Mouse (Mus musculus) testis, adult 2 months (tissue): Measurements from ENCODE around the gene Ctu2. TPM values are rescaled to one million over a fixed set of nuclear protein-coding genes. Genes with fewer than 3 reads are reported as not detected.

Experiments
- H3K27ac ChIP-seq: fragments of 200-500 bp; 2 replicates; pipeline ENCODE4 v1.5.1; 2012; ENCODE audit warnings: low read depth, low read length; ENCODE audit not compliant: control insufficient read depth, insufficient read depth
- H3K27me3 ChIP-seq: fragments of 200-500 bp; 2 replicates; pipeline ENCODE4 v1.6.1; 2012; ENCODE audit warnings: mild to moderate bottlenecking, low read length, moderate library complexity; ENCODE audit not compliant: control insufficient read depth, insufficient read depth
- H3K36me3 ChIP-seq: fragments of 200-500 bp; 2 replicates; pipeline ENCODE4 v1.6.1; 2012; ENCODE audit warnings: mild to moderate bottlenecking, low read length; ENCODE audit not compliant: control insufficient read depth, insufficient read depth
- H3K4me1 ChIP-seq: fragments of 200-500 bp; 2 replicates; pipeline ENCODE4 v1.6.1; 2012; ENCODE audit warnings: low read length; ENCODE audit not compliant: control insufficient read depth, insufficient read depth
- H3K4me3 ChIP-seq: fragments of 200-500 bp; 2 replicates; pipeline ENCODE4 v1.5.1; 2012; ENCODE audit warnings: low read depth, mild to moderate bottlenecking, low read length, moderate library complexity, mixed read lengths; ENCODE audit not compliant: control insufficient read depth
- CTCF ChIP-seq: fragments of 200-500 bp; IDR thresholded peaks from 2 replicates; pipeline ENCODE4 v1.5.1; 2012; ENCODE audit warnings: low read depth, mild to moderate bottlenecking, inconsistent platforms, low read length, moderate library complexity; ENCODE audit not compliant: control insufficient read depth, insufficient read depth, insufficient replicate concordance
- POLR2A ChIP-seq: fragments of 200-500 bp; IDR thresholded peaks from 2 replicates; pipeline ENCODE4 v1.6.1; 2012; ENCODE audit warnings: low read depth, mild to moderate bottlenecking, inconsistent platforms, low read length, moderate library complexity; ENCODE audit not compliant: control insufficient read depth
- polyA plus RNA-seq: library from polyadenylated mRNA; depleted of rRNA; stranded (reverse); fragments of >200 nt; gene quantifications from 2 replicates; pipeline ENCODE4 v1.2.3, GENCODE M21; 2012

Gene Ctu2
- polyA plus RNA-seq, 1 experiment, result 37.7 TPM

DNA sequence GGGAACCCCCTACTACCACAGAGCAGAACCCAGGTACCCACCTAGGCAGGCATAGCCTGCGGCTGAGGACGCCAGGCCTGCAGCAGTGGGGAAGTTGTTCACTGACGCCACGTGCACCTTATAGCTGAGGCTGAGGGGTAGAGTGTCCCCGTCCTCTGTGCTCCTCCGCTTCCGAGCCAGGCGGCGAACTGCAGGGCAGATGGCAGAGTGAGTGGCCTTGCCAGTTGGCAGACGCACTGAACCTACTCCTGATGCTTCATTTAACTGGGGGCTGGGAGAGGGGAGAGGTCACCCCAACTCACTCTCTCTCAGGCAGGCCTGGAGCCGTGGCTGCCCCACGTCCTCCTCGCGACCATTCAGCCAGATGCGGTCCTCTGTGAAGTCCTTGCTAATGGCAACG, 36.6 kb upstream of the Ctu2 start:
- Histone ChIP-seq H3K27ac (no peak overlapping the region), H3K4me3 (no peak overlapping the region), H3K4me1 (peaks cover 8% of the 10 kb centered on the region), H3K36me3 (no peaks in the 10 kb centered on the region), H3K27me3 (no peaks in the 10 kb centered on the region)
- TF ChIP-seq CTCF (no peak), POLR2A (no peak)

GRCm38 (mm10) chr8:122441326-122441725, 34.6 kb upstream of the Ctu2 start:
- H3K4me3 ChIP-seq, result no peak overlapping the region
- H3K4me1 ChIP-seq, result peaks cover 9% of the 10 kb centered on the region
- no peaks in the 10 kb centered on the region for H3K27me3 ChIP-seq
- no peak overlapping the region for H3K27ac ChIP-seq
- H3K36me3 ChIP-seq, result no peaks in the 10 kb centered on the region
- TF ChIP-seq CTCF, result no peak
- TF ChIP-seq POLR2A, result no peak

DNA sequence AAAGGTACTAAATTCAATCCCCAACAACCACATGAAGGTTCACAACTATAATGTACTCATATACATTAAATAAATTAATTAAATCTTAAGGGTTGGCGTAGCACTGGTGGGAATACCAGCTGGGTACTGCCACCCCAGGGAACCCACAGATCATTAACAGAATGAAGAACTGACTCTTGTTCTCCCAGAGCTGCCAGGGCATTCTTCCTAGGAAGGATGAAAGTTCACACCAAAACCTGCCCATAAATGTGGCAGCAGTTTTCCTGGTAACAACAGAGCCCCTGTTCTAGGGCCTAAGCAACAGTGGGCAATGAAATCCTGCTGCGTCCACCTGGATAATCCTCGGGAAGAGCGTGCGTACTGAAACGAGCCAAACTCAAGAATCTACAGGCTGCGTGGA, 33.6 kb upstream of the Ctu2 start:
- no peak for TF ChIP-seq CTCF
- Histone ChIP-seq H3K27ac (no peak overlapping the region), H3K27me3 (no peaks in the 10 kb centered on the region), H3K36me3 (no peaks in the 10 kb centered on the region), H3K4me3 (peak overlapping the region; percentile 81; the same call in 1 of the 2 replicates), H3K4me1 (peaks cover 9% of the 10 kb centered on the region)

- peak overlapping the region; percentile 81 for H3K4me3 ChIP-seq
- TF ChIP-seq CTCF (no peak), POLR2A (no peak)
- no peaks in the 10 kb centered on the region for H3K27me3 ChIP-seq
- peaks cover 9% of the 10 kb centered on the region for H3K4me1 ChIP-seq
- H3K27ac ChIP-seq, result peak overlapping the region; percentile 51; the same call in 1 of the 2 replicates
- H3K36me3 ChIP-seq, result no peaks in the 10 kb centered on the region
Observed at GRCm38 (mm10) chr8:122442781-122443180, 33.2 kb upstream of the Ctu2 start.

GRCm38 (mm10) chr8:122443262-122444006, 32.5 kb upstream of the Ctu2 start, which contains the start of gene Mvd:
Mvd (minus strand) TSS chr8:122443422.
- H3K27ac ChIP-seq, result peak within 1 kb of the TSS; percentile 80
- no peaks in the 10 kb centered on the region for H3K27me3 ChIP-seq
- peaks cover 9% of the 10 kb centered on the region for H3K4me1 ChIP-seq
- no peaks in the 10 kb centered on the region for H3K36me3 ChIP-seq
- peak within 1 kb of the TSS; percentile 81 for H3K4me3 ChIP-seq
- TF ChIP-seq POLR2A (peak; percentile 66), CTCF (peak; percentile 51; the same call in 1 of the 2 replicates)

DNA sequence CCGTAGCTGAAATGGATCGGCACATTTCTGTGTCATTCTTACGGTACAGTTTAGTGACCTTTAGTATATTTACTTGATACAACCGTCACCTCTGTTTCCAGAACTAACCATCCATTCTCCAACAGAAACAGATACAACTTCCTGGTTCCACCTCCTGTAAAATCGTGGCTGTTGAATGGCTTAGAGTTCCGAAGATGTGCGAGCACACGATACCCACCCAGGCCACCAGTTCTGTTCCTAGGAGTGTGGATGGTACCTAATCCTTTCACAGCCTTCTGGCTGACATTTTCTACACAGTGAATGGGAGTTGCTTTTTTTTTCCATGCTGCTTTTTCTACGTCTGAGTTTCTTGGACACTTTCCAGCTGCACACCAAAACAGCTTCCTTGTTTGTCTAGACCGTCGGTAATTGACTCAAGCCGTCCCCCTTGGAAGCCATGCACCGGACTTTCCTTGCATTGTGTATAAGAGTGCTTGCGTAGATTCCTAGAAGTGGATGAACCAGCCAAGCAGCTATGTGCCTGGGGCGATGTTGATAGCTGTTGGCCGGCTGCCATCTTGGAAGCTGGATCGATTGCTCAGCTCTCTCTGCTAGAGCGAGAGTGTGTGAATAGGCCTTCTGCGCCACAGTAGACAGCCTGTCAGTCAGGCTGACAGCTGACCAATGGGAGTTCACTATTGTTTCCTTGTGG, 31.7 kb upstream of the Ctu2 start:
- Histone ChIP-seq H3K27me3 (no peaks in the 10 kb centered on the region), H3K27ac (peak overlapping the region; percentile 56; the same call in 1 of the 2 replicates), H3K4me1 (peaks cover 9% of the 10 kb centered on the region), H3K4me3 (peak overlapping the region; percentile 81), H3K36me3 (no peaks in the 10 kb centered on the region)
- TF ChIP-seq CTCF, result no peak

- TF ChIP-seq CTCF (no peak; the same call in 1 of the 2 replicates), POLR2A (no peak)
- no peaks in the 10 kb centered on the region for H3K36me3 ChIP-seq
- H3K4me3 ChIP-seq, result no peak overlapping the region
- no peak overlapping the region for H3K27ac ChIP-seq
- no peaks in the 10 kb centered on the region for H3K27me3 ChIP-seq
- peaks cover 9% of the 10 kb centered on the region for H3K4me1 ChIP-seq
Observed at GRCm38 (mm10) chr8:122445203-122445602, 30.7 kb upstream of the Ctu2 start.
